Mouse (Mus musculus): ENCODE data around the gene Sash1. TPM values are rescaled to one million over a fixed set of nuclear protein-coding genes. Genes with fewer than 3 reads are reported as not detected.

The Sash1 gene
- polyA plus RNA-seq, 1 experiment from 2014 or later: 2.8 TPM

GRCm38 (mm10) chr10:8765922-8766522 lies 119.8 kb downstream of the Sash1 start:
- WGBS: 83% methylated on average over 10 of the region's 10 CpGs
- Histone ChIP-seq H3K9ac (ENCODE audit: low read depth, low read length) (no peak overlapping the region), H3K9me3 (ENCODE audit: control insufficient read depth) (no peaks in the 10 kb centered on the region), H3K4me1 (replicated peaks; ENCODE audit: control insufficient read depth, insufficient read depth, low read length) (no peaks in the 10 kb centered on the region), H3K27ac (ENCODE audit: low read depth, low read length) (no peak overlapping the region), H3K4me2 (replicated peaks; ENCODE audit: low read depth) (no peak overlapping the region), H3K27me3 (replicated peaks; ENCODE audit: control insufficient read depth, insufficient read depth, low read length) (no peaks in the 10 kb centered on the region), H3K36me3 (ENCODE audit: control insufficient read depth, insufficient read depth) (no peaks in the 10 kb centered on the region), H3K4me3 (ENCODE audit: low read depth, low read length) (no peak overlapping the region)
- peak; percentile 69 for TF ChIP-seq CTCF (IDR thresholded peaks at IDR 0.05; ENCODE audit: low read depth)
- no peak for ATAC-seq

GRCm38 (mm10) chr10:8762771-8763170 lies 123.1 kb downstream of the Sash1 start:
- Histone ChIP-seq H3K27ac (ENCODE audit: low read depth, low read length) (no peak overlapping the region), H3K4me3 (ENCODE audit: low read depth, low read length) (no peak overlapping the region), H3K9ac (ENCODE audit: low read depth, low read length) (no peak overlapping the region), H3K36me3 (ENCODE audit: control insufficient read depth, insufficient read depth) (no peaks in the 10 kb centered on the region), H3K4me1 (replicated peaks; ENCODE audit: control insufficient read depth, insufficient read depth, low read length) (no peaks in the 10 kb centered on the region), H3K9me3 (ENCODE audit: control insufficient read depth) (no peaks in the 10 kb centered on the region), H3K27me3 (replicated peaks; ENCODE audit: control insufficient read depth, insufficient read depth, low read length) (no peaks in the 10 kb centered on the region), H3K4me2 (replicated peaks; ENCODE audit: low read depth) (peak overlapping the region; percentile 43)
- WGBS: 46% methylated on average over 12 of the region's 12 CpGs
- no peak for TF ChIP-seq CTCF (IDR thresholded peaks at IDR 0.05; ENCODE audit: low read depth)
- ATAC-seq: no peak

- WGBS: 40% methylated on average over 14 of the region's 14 CpGs
- Histone ChIP-seq H3K4me2 (replicated peaks; ENCODE audit: low read depth) (peak overlapping the region; percentile 43), H3K9me3 (ENCODE audit: control insufficient read depth) (no peaks in the 10 kb centered on the region), H3K9ac (ENCODE audit: low read depth, low read length) (no peak overlapping the region), H3K36me3 (ENCODE audit: control insufficient read depth, insufficient read depth) (no peaks in the 10 kb centered on the region), H3K27me3 (replicated peaks; ENCODE audit: control insufficient read depth, insufficient read depth, low read length) (no peaks in the 10 kb centered on the region), H3K27ac (ENCODE audit: low read depth, low read length) (no peak overlapping the region), H3K4me1 (replicated peaks; ENCODE audit: control insufficient read depth, insufficient read depth, low read length) (no peaks in the 10 kb centered on the region), H3K4me3 (ENCODE audit: low read depth, low read length) (peak overlapping the region; percentile 18)
- ATAC-seq: no peak
- no peak; the same call in 1 of the 2 replicates for TF ChIP-seq CTCF (IDR thresholded peaks at IDR 0.05; ENCODE audit: low read depth)
Measured at GRCm38 (mm10) chr10:8762209-8762701, 123.6 kb downstream of the Sash1 start.

- no peak for ATAC-seq
- H3K9me3 ChIP-seq (ENCODE audit: control insufficient read depth): no peaks in the 10 kb centered on the region
- H3K27ac ChIP-seq (ENCODE audit: low read depth, low read length): no peak overlapping the region
- no peak overlapping the region for H3K9ac ChIP-seq (ENCODE audit: low read depth, low read length)
- H3K4me2 ChIP-seq (replicated peaks; ENCODE audit: low read depth): peak overlapping the region; percentile 43
- peak overlapping the region; percentile 18 for H3K4me3 ChIP-seq (ENCODE audit: low read depth, low read length)
- TF ChIP-seq CTCF (IDR thresholded peaks at IDR 0.05; ENCODE audit: low read depth): no peak
- H3K4me1 ChIP-seq (replicated peaks; ENCODE audit: control insufficient read depth, insufficient read depth, low read length): 0 out of 2 replicates have a peak, but pooled peaks cover under 1% of the 10 kb centered on the region
- no peaks in the 10 kb centered on the region for H3K27me3 ChIP-seq (replicated peaks; ENCODE audit: control insufficient read depth, insufficient read depth, low read length)
- 68% methylated on average over 9 of the region's 9 CpGs for WGBS
- no peaks in the 10 kb centered on the region for H3K36me3 ChIP-seq (ENCODE audit: control insufficient read depth, insufficient read depth)
Measured at GRCm38 (mm10) chr10:8761656-8762055, 124.2 kb downstream of the Sash1 start.

DNA sequence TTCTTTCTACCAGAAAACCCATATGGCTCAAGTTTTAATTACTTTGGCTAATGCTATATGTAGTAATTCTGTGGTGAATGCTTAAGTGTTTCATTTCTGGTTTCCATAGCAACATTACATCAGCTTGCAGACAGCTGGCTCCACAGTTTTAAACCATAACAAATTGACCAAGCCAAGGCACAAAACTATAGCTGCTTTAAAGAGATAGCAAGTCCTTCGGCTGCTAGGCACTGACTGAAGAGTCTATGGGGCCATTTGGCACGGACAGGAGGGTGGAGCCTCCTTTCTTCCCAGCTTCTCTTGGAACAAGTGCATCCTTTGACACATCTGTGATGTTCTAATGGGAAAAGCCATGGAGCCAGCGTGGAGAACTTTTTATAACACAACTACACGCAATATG lies 125.3 kb downstream of the Sash1 start:
- H3K4me3 ChIP-seq (ENCODE audit: low read depth, low read length): 0 out of 2 replicates have a peak overlapping the region, but pooled peaks have one; percentile 0
- 48% methylated on average over 4 of the region's 4 CpGs for WGBS
- ATAC-seq: no peak

GRCm38 (mm10) chr10:8759228-8759627 lies 126.6 kb downstream of the Sash1 start:
- Histone ChIP-seq H3K4me1 (replicated peaks; ENCODE audit: control insufficient read depth, insufficient read depth, low read length) (0 out of 2 replicates have a peak, but pooled peaks cover 3% of the 10 kb centered on the region), H3K27ac (ENCODE audit: low read depth, low read length) (no peak overlapping the region), H3K36me3 (ENCODE audit: control insufficient read depth, insufficient read depth) (0 out of 2 replicates have a peak, but pooled peaks cover 8% of the 10 kb centered on the region), H3K27me3 (replicated peaks; ENCODE audit: control insufficient read depth, insufficient read depth, low read length) (no peaks in the 10 kb centered on the region), H3K9ac (ENCODE audit: low read depth, low read length) (no peak overlapping the region), H3K4me3 (ENCODE audit: low read depth, low read length) (no peak overlapping the region), H3K9me3 (ENCODE audit: control insufficient read depth) (no peaks in the 10 kb centered on the region), H3K4me2 (replicated peaks; ENCODE audit: low read depth) (no peak overlapping the region)
- TF ChIP-seq CTCF (IDR thresholded peaks at IDR 0.05; ENCODE audit: low read depth): no peak
- 74% methylated on average over 7 of the region's 7 CpGs for WGBS
- ATAC-seq: no peak

More for the DNA sequence above, 125.3 kb downstream of the Sash1 start:
- Histone ChIP-seq H3K27me3 (replicated peaks; ENCODE audit: control insufficient read depth, insufficient read depth, low read length) (no peaks in the 10 kb centered on the region), H3K9me3 (ENCODE audit: control insufficient read depth) (no peaks in the 10 kb centered on the region), H3K27ac (ENCODE audit: low read depth, low read length) (peak overlapping the region; percentile 16; the same call in 1 of the 2 replicates), H3K36me3 (ENCODE audit: control insufficient read depth, insufficient read depth) (no peaks in the 10 kb centered on the region), H3K4me2 (replicated peaks; ENCODE audit: low read depth) (peak overlapping the region; percentile 18; the same call in 1 of the 2 replicates), H3K4me1 (replicated peaks; ENCODE audit: control insufficient read depth, insufficient read depth, low read length) (0 out of 2 replicates have a peak, but pooled peaks cover 3% of the 10 kb centered on the region), H3K9ac (ENCODE audit: low read depth, low read length) (no peak overlapping the region)
- no peak for TF ChIP-seq CTCF (IDR thresholded peaks at IDR 0.05; ENCODE audit: low read depth)

Measured in intestine, postnatal 0 days (tissue).